Mouse (Mus musculus): ENCODE measurements around the gene Bmx. TPM values are rescaled to one million over a fixed set of nuclear protein-coding genes. Genes with fewer than 3 reads are reported as not detected.

The Bmx gene
- 3.2 TPM for polyA plus RNA-seq (2014; fragmentation: Illumina TruSeq; extraction: RNeasy Lipid Tissue Mini Kit (QIAGEN cat#74804))

DNA sequence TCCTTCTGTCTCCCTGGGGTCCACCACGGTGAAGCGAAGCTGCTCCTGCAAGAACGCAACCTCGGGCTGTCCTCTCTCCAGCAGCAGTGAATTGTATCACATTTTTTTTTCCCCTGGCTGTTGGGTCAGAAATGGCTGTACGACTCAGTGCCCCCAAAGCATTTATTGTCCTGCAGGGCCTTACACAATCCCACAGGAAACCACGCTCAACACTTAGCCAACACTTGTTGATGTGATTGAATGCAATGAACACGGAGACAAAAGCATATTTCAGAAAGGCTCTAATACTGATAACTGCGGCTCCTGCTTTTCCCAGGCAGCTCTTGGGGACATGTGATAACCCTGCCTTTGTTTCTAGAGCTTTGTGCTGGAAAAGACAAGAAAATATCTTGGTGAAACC is at the start of gene Bmx:
Gene Bmx (minus strand): TSS at position 137 of the 400 bp plus-strand sequence.

GRCm38 (mm10) chrX:164269285-164269761 is 11.3 kb upstream of the Bmx start, which contains the start of gene Pir:
TSS of gene Pir (plus strand) at chrX:164269371.

Other genes with a start within 250 kb of the Bmx start
- gene Car5b, start 230.2 kb downstream of the Bmx start, polyA plus RNA-seq (2014; fragmentation: Illumina TruSeq; extraction: RNeasy Lipid Tissue Mini Kit (QIAGEN cat#74804)) = 8.4 TPM
- gene Siah1b, start 181.7 kb downstream of the Bmx start, polyA plus RNA-seq (2014; fragmentation: Illumina TruSeq; extraction: RNeasy Lipid Tissue Mini Kit (QIAGEN cat#74804)) = 23.2 TPM
- gene Cltrn, start 169.4 kb downstream of the Bmx start, polyA plus RNA-seq (2014; fragmentation: Illumina TruSeq; extraction: RNeasy Lipid Tissue Mini Kit (QIAGEN cat#74804)) = not detected
- gene Ace2, start 118.9 kb downstream of the Bmx start, polyA plus RNA-seq (2014; fragmentation: Illumina TruSeq; extraction: RNeasy Lipid Tissue Mini Kit (QIAGEN cat#74804)) = 11.9 TPM
- 26.2 TPM for gene Pir, start 11.2 kb upstream of the Bmx start, polyA plus RNA-seq (2014; fragmentation: Illumina TruSeq; extraction: RNeasy Lipid Tissue Mini Kit (QIAGEN cat#74804))
- gene Vegfd, start 115.2 kb upstream of the Bmx start, polyA plus RNA-seq (2014; fragmentation: Illumina TruSeq; extraction: RNeasy Lipid Tissue Mini Kit (QIAGEN cat#74804)) = 12.3 TPM
- gene Piga, start 161.6 kb upstream of the Bmx start, polyA plus RNA-seq (2014; fragmentation: Illumina TruSeq; extraction: RNeasy Lipid Tissue Mini Kit (QIAGEN cat#74804)) = 29.2 TPM
- gene Asb11, start 178.8 kb upstream of the Bmx start, polyA plus RNA-seq (2014; fragmentation: Illumina TruSeq; extraction: RNeasy Lipid Tissue Mini Kit (QIAGEN cat#74804)) = 0.57 TPM
- gene Asb9, start 248.1 kb upstream of the Bmx start, polyA plus RNA-seq (2014; fragmentation: Illumina TruSeq; extraction: RNeasy Lipid Tissue Mini Kit (QIAGEN cat#74804)) = not detected

Measured in ovary, adult 10 weeks (tissue).